Mouse (Mus musculus): ENCODE results near the gene Mepce. TPM values are rescaled to one million over a fixed set of nuclear protein-coding genes. Genes with fewer than 3 reads are reported as not detected.

Mepce gene
- total and polyA plus RNA-seq, 3 experiments: 32.7 to 43.7 (median 37.3) TPM

- H3K4me3 ChIP-seq (replicated peaks in 1 of 3; ENCODE audit: low read depth in 2 of 3, low read length in 2 of 3, poor library complexity in 1 of 3): peak overlapping the region; percentile 66 to 97 (median 79)
- peaks cover 12 to 26% of the 10 kb centered on the region in 2 experiments for H3K36me3 ChIP-seq (replicated peaks in 1 of 2; ENCODE audit: control insufficient read depth in 1 of 2, insufficient read depth in 1 of 2, low read length in 1 of 2)
- in situ Hi-C loops (cut with MboI; ENCODE audit: low pct_ligation_motif_present, low pct_unique_long_range_greater_than_20kb, low sequenced_read_pairs): no loop called here
- peaks cover 10% of the 10 kb centered on the region for H3K27me3 ChIP-seq (replicated peaks)
- TF ChIP-seq NELFE (IDR thresholded peaks at IDR 0.05; ENCODE audit: low read depth, low read length): no peak
- TF ChIP-seq CHD2 (IDR thresholded peaks at IDR 0.05; ENCODE audit: low read length): peak; percentile 36; the same call in 1 of the 2 replicates
- DNase-seq (ENCODE audit: extremely low read depth): no peak
- no peaks in the 10 kb centered on the region for H3K9me3 ChIP-seq (replicated peaks; ENCODE audit: low read length)
- H3K79me2 ChIP-seq (replicated peaks; ENCODE audit: control insufficient read depth, extremely low read depth, insufficient read depth, poor library complexity, severe bottlenecking): peaks cover 32% of the 10 kb centered on the region
- dilution Hi-C loops (cut with MboI; ENCODE audit: extremely low pct_ligation_motif_present, extremely low pct_unique_long_range_greater_than_20kb, low sequenced_read_pairs): no loop called here
- H3K9ac ChIP-seq (ENCODE audit: insufficient read depth, low read depth): peak overlapping the region; percentile 78
- peak overlapping the region; percentile 72 for H3K4me2 ChIP-seq (ENCODE audit: insufficient read depth, low read depth, poor library complexity, severe bottlenecking)
- peak overlapping the region; percentile 63 for H3K27ac ChIP-seq (ENCODE audit: insufficient read depth, low read depth)
- H3K4me1 ChIP-seq (ENCODE audit: control insufficient read depth in 1 of 2, insufficient read depth in 2 of 2): peaks cover 6 to 39% of the 10 kb centered on the region in 2 experiments
These were observed 40.6 kb downstream of the Mepce start for GRCm38 (mm10) chr5:137746851-137747325.

- in situ Hi-C loops (cut with MboI; ENCODE audit: low pct_ligation_motif_present, low pct_unique_long_range_greater_than_20kb, low sequenced_read_pairs) (no loop called here), dilution Hi-C loops (cut with MboI; ENCODE audit: extremely low pct_ligation_motif_present, extremely low pct_unique_long_range_greater_than_20kb, low sequenced_read_pairs) (no loop called here)
- DNase-seq (ENCODE audit: extremely low read depth): peak; percentile 71
- Histone ChIP-seq H3K4me2 (ENCODE audit: insufficient read depth, low read depth, poor library complexity, severe bottlenecking) (peak overlapping the region; percentile 72), H3K4me3 (replicated peaks in 1 of 3; ENCODE audit: low read depth in 2 of 3, low read length in 2 of 3, poor library complexity in 1 of 3) (peak overlapping the region; percentile 66 to 97 (median 79)), H3K79me2 (replicated peaks; ENCODE audit: control insufficient read depth, extremely low read depth, insufficient read depth, poor library complexity, severe bottlenecking) (peaks cover 32% of the 10 kb centered on the region), H3K9ac (ENCODE audit: insufficient read depth, low read depth) (peak overlapping the region; percentile 78), H3K27ac (ENCODE audit: insufficient read depth, low read depth) (peak overlapping the region; percentile 63), H3K27me3 (replicated peaks) (peaks cover 10% of the 10 kb centered on the region), H3K9me3 (replicated peaks; ENCODE audit: low read length) (no peaks in the 10 kb centered on the region), H3K36me3 (replicated peaks in 1 of 2; ENCODE audit: control insufficient read depth in 1 of 2, insufficient read depth in 1 of 2, low read length in 1 of 2) (peaks cover 6 to 21% of the 10 kb centered on the region in 2 experiments), H3K4me1 (ENCODE audit: control insufficient read depth in 1 of 2, insufficient read depth in 2 of 2) (peaks cover 6 to 39% of the 10 kb centered on the region in 2 experiments)
- no peak for TF ChIP-seq NELFE (IDR thresholded peaks at IDR 0.05; ENCODE audit: low read depth, low read length)
- TF ChIP-seq MAX (IDR thresholded peaks at IDR 0.05; ENCODE audit: low read length): 0 out of 2 replicates have a peak, but pooled peaks have one; percentile 38
- TF ChIP-seq TBP (conservative IDR thresholded peaks at IDR 0.05; ENCODE audit: low read depth, low read length): peak; percentile 49; the same call in 1 of the 2 replicates
- no peak for TF ChIP-seq RAD21 (IDR thresholded peaks at IDR 0.05; ENCODE audit: low read depth, low read length)
- TF ChIP-seq TCF12 (IDR thresholded peaks at IDR 0.05; ENCODE audit: low read depth, low read length): peak; percentile 29; the same call in 1 of the 2 replicates
- peak; percentile 26 for TF ChIP-seq ELF1 (IDR thresholded peaks at IDR 0.05; ENCODE audit: low read depth, low read length)
- peak; percentile 41 for TF ChIP-seq EP300 (IDR thresholded peaks at IDR 0.05; ENCODE audit: low read length)
- no peak for TF ChIP-seq USF1 (IDR thresholded peaks at IDR 0.05; ENCODE audit: low read depth, low read length)
- TF ChIP-seq POLR2AphosphoS2 (IDR thresholded peaks at IDR 0.05; ENCODE audit: low read depth, low read length): no peak
- peak; percentile 1; the same call in 1 of the 2 replicates for TF ChIP-seq MAZ (IDR thresholded peaks at IDR 0.05; ENCODE audit: low read depth, low read length)
- 0 out of 2 replicates have a peak, but pooled peaks have one; percentile 0 for TF ChIP-seq SIN3A (IDR thresholded peaks at IDR 0.05; ENCODE audit: low read length)
These were observed 41.1 kb downstream of the Mepce start for GRCm38 (mm10) chr5:137746282-137746850.

Measured in CH12.LX (cell line).